Comparison of ENCODE assay signal across 8 mouse cellular contexts in the genomic region with DNA sequence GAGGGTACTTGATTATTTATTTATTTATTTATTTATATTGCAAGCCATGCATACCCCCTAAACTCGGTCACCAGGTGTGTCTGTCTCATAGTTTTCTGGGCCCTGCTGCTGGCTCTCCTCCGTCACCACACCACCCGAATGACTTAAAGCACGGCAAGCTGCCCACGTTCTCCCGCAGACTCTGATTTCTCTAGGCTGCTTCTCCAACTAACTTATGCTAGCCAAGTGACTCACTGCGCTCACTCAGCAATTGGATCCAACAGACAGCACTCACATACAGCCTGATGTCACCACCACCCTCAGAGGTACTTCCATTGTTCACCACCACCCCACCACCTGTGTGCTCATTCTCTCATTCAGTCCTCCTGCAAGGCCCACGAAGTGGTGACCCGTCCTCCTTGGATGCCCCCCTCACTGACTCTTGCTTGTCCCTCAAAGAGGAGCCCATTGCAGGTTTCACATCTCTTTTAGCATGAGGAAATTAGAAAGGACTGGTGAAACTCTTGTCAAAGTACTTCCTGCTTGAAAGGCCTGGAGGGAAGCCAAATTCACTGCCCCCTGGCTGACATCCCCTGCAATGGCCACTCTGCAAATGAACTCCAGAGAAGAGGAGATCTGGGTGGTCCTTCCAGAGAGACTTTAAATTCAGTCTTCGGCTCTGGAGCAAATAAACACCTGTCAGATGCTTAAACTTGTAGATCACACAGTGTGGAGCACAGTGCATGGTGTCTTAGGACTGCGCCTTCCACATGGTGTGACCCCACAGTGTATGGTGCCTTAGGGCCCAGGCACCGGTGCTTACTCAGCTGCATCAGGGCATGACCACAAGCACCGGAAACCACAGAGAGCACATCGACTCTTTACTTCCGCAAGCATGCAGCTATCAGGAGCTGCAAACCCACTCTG.
DNase-seq lines count a peak whose midpoint lies in the region; ATAC-seq and TF ChIP-seq lines count a peak whose summit lies in the region.
"Had no signal": no experiment of that assay in that cellular context is flagged by ENCODE, and none has a peak within 500 bp of the region (broad histone marks: within the 10 kb centered on the region; RNA-seq: fewer than 3 reads in every experiment).

No protein-coding gene starts in this region.

- WGBS in limb, embryonic 14.5 days: 66% methylated on average over 15 of the region's 15 CpGs

- no peak overlapping the region for H3K4me2 ChIP-seq in limb, embryonic 14.5 days (replicated peaks; ENCODE audit: low read depth, low read length, severe bottlenecking)

- no peak for TF ChIP-seq POLR2A in limb, embryonic 14.5 days (IDR thresholded peaks at IDR 0.05; ENCODE audit: borderline replicate concordance, extremely low read depth, insufficient read depth, insufficient read length)

- no peak overlapping the region for H3K27ac ChIP-seq in limb, embryonic 14.5 days (replicated peaks; ENCODE audit: low read depth, low read length)

- H3K36me3 ChIP-seq in limb, embryonic 14.5 days (ENCODE audit: control insufficient read depth, insufficient read depth, low read length): no peaks in the 10 kb centered on the region

- peak; percentile 26 for DNase-seq in ovary, postnatal 14 days (ENCODE audit: low spot score)
- no peak for DNase-seq in ovary, postnatal 10 days (ENCODE audit: low spot score)
- peak; percentile 7 for DNase-seq in c-Kit-positive CD71-positive TER-119-positive erythroid progenitor cells, embryonic 14.5 days (ENCODE audit: low spot score)
- peak; percentile 66 for DNase-seq in induced T-regulatory cell, adult 2 months (ENCODE audit: low read depth)
- peak; percentile 34 for DNase-seq in limb, embryonic 14.5 days (ENCODE audit: low spot score)
- DNase-seq in thymus, postnatal 36 days: peak; percentile 70 to 78

- H3K27me3 ChIP-seq in limb, embryonic 14.5 days (ENCODE audit: control insufficient read depth, insufficient read depth, low read length): no peaks in the 10 kb centered on the region

- H3K9me3 ChIP-seq in limb, embryonic 14.5 days (ENCODE audit: control insufficient read depth, low read length): no peaks in the 10 kb centered on the region

- H3K4me3 ChIP-seq in limb, embryonic 14.5 days (replicated peaks; ENCODE audit: low read length): no peak overlapping the region
- H3K4me3 ChIP-seq: erythroblast, embryonic 14.5 days had no signal

- H3K9ac ChIP-seq in limb, embryonic 14.5 days (ENCODE audit: low read depth, low read length, severe bottlenecking): no peak overlapping the region

- H3K4me1 ChIP-seq in limb, embryonic 14.5 days (ENCODE audit: control insufficient read depth, insufficient read depth, low read length): peaks cover 27% of the 10 kb centered on the region

- 0 out of 2 replicates have a peak, but pooled peaks have one; percentile 21 for ATAC-seq in limb, embryonic 14.5 days (ENCODE audit: low FRiP score, low read depth)
- ATAC-seq in neutrophil, adult 5-6 weeks (ENCODE audit: extremely low read depth, insufficient number of reproducible peaks, low FRiP score, poor library complexity, severe bottlenecking): peak; percentile 89
